In the genomic region with DNA sequence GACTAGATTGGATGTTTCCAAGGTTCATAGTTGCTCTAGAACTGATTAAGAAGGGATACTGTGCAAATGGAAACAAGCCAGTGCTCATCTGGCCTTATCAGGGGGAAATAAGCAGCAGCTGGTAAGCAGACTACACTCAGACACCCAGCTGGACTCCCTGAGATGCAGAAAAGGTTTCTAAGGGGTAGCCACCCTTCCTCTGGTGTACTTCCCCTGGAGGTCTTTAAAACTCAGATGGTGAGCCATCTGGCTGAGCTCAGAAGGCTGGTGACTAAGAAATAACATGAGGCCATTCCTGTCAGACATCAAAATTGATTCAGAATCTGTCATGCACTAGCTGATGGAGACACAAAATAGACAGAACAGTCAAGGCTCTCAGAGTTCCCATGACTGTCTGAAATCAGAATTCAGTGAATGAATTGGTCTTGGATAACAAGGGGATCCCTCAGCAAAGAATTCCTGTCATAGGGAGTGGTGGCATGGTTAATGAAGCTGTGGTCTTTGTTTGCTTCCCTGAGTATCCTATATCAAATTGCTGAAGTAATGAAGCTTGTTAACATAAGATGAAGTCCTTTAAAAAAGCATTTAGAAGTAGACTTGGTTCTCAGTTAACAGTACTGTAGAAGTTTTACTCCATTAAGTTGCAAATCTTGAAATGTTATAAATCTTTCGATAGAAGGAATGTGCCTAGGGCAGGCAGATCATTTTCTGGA, we compare ENCODE assay signal across 12 mouse cellular contexts.
DNase-seq lines count a peak whose midpoint lies in the region; ATAC-seq and TF ChIP-seq lines count a peak whose summit lies in the region.
"Had no signal": no experiment of that assay in that cellular context is flagged by ENCODE, and none has a peak within 500 bp of the region (broad histone marks: within the 10 kb centered on the region; RNA-seq: fewer than 3 reads in every experiment).

No protein-coding gene starts in this region.

- H3K4me2 ChIP-seq in kidney, embryonic 15.5 days, result no peak overlapping the region
- no peak overlapping the region for H3K4me2 ChIP-seq in intestine, postnatal 0 days (replicated peaks; ENCODE audit: low read depth)
- H3K4me2 ChIP-seq: heart, embryonic 15.5 days; midbrain, embryonic 11.5 days; neural tube, embryonic 12.5 days had no signal

- no peaks in the 10 kb centered on the region for H3K36me3 ChIP-seq in kidney, embryonic 15.5 days
- H3K36me3 ChIP-seq in intestine, postnatal 0 days (ENCODE audit: control insufficient read depth, insufficient read depth), result no peaks in the 10 kb centered on the region
- H3K36me3 ChIP-seq: heart, embryonic 15.5 days; neural tube, embryonic 12.5 days had no signal

- peak overlapping the region; percentile 54 for H3K27ac ChIP-seq in kidney, embryonic 15.5 days
- H3K27ac ChIP-seq in intestine, postnatal 0 days (ENCODE audit: low read depth, low read length), result no peak overlapping the region
- H3K27ac ChIP-seq: heart, embryonic 15.5 days; neural tube, embryonic 12.5 days; stomach, postnatal 0 days had no signal

- no peak overlapping the region for H3K9ac ChIP-seq in kidney, embryonic 15.5 days
- no peak overlapping the region for H3K9ac ChIP-seq in intestine, postnatal 0 days (ENCODE audit: low read depth, low read length)
- H3K9ac ChIP-seq: heart, embryonic 15.5 days; neural tube, embryonic 12.5 days had no signal

- no peaks in the 10 kb centered on the region for H3K4me1 ChIP-seq in kidney, embryonic 15.5 days
- no peaks in the 10 kb centered on the region for H3K4me1 ChIP-seq in intestine, postnatal 0 days (replicated peaks; ENCODE audit: control insufficient read depth, insufficient read depth, low read length)
- H3K4me1 ChIP-seq: heart, embryonic 15.5 days; neural tube, embryonic 12.5 days had no signal

- H3K9me3 ChIP-seq in kidney, embryonic 15.5 days (replicated peaks), result no peaks in the 10 kb centered on the region
- H3K9me3 ChIP-seq in intestine, postnatal 0 days (ENCODE audit: control insufficient read depth), result no peaks in the 10 kb centered on the region
- H3K9me3 ChIP-seq: heart, embryonic 15.5 days; neural tube, embryonic 12.5 days had no signal

- WGBS in kidney, embryonic 15.5 days, result 38% methylated on average over 1 of the region's 1 CpGs
- WGBS in intestine, postnatal 0 days, result 88% methylated on average over 1 of the region's 1 CpGs

- no peak overlapping the region for H3K4me3 ChIP-seq in kidney, embryonic 15.5 days (replicated peaks)
- no peak overlapping the region for H3K4me3 ChIP-seq in intestine, postnatal 0 days (ENCODE audit: low read depth, low read length)
- H3K4me3 ChIP-seq: heart, embryonic 15.5 days; neural tube, embryonic 12.5 days had no signal

- no peak for TF ChIP-seq CTCF in intestine, postnatal 0 days (IDR thresholded peaks at IDR 0.05; ENCODE audit: low read depth)

- DNase-seq in cerebellum, postnatal 14 days, result peak; percentile 29 to 59
- no peak for DNase-seq in cerebellum, postnatal 25 days
- no peak for DNase-seq in kidney, adult 8-10 months
- peak; percentile 11 for DNase-seq in embryo, embryonic 11 days
- DNase-seq in layer of hippocampus, adult 8-10 months (ENCODE audit: low spot score in 2 of 2), result peak; percentile 36 to 44
- no peak for DNase-seq in urinary bladder, postnatal 36 days (ENCODE audit: low spot score in 2 of 2)

- no peaks in the 10 kb centered on the region for H3K27me3 ChIP-seq in kidney, embryonic 15.5 days
- H3K27me3 ChIP-seq in intestine, postnatal 0 days (replicated peaks; ENCODE audit: control insufficient read depth, insufficient read depth, low read length), result no peaks in the 10 kb centered on the region
- H3K27me3 ChIP-seq: heart, embryonic 15.5 days; neural tube, embryonic 12.5 days had no signal

- ATAC-seq in kidney, embryonic 15.5 days (replicated peaks; ENCODE audit: low FRiP score), result peak; percentile 89
- no peak for ATAC-seq in intestine, postnatal 0 days

Comparison
In these comparisons a context has a peak if more than half of its experiments do, and no peak if none do; other contexts are left out.
1. DNase-seq: peak in cerebellum, postnatal 14 days (2 of 2), embryo, embryonic 11 days (single experiment) and layer of hippocampus, adult 8-10 months (2 of 2); none in cerebellum, postnatal 25 days (0 of 2), kidney, adult 8-10 months (0 of 2) and urinary bladder, postnatal 36 days (0 of 2).